Mouse (Mus musculus) cerebellum, adult (tissue): ENCODE results near the gene Ift172.

ENCODE experiments used
- ATAC-seq: cut with Nextera tagmentation; 2 replicates; pipeline ENCODE4 v1.9.2; 2017; ENCODE audit warnings: mild to moderate bottlenecking, moderate library complexity, mixed read lengths; ENCODE audit not compliant: insufficient number of reproducible peaks, low FRiP score, low TSS enrichment

Gene Ift172

DNA sequence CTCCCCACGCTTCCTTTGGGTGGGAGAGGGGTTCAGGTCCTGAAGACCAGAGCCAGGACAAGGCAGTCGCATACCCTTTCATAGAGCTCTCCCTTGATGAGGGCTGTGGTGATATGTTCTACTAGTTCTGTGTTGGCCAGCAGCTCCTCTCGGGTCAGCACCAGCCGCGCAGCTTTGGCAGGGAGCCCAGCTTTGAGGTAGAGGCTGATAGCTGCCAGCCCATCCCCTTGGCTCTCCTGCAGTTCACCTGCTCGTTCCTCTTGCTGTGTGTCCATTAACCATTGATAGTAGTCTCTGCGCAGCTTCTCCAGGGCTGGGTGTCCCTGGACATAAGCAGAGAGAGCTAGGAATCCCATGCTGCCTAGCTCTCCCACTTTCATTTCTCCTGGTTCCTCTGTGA, 24.8 kb downstream of the Ift172 start:
- ATAC-seq, result no peak

DNA sequence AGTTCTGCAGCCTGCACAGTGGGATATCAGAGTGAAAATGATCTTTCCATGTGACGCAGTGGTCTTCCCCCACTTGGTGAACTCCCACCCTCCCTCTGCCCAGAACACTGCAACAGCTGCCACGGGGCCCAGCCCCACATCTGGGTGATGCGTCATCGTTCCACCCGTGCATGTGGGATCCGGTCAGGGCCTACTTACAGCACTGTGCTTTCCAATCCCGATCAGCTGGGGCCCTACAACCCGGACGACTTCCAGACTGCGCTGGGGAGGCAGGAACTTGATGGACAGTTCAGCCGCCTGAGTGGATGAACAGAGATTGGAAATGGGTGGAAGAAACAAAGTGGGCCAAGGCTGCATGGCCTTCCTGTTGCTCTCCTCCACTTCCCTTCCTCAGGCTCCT, 33.3 kb downstream of the Ift172 start:
- ATAC-seq, result no peak

DNA sequence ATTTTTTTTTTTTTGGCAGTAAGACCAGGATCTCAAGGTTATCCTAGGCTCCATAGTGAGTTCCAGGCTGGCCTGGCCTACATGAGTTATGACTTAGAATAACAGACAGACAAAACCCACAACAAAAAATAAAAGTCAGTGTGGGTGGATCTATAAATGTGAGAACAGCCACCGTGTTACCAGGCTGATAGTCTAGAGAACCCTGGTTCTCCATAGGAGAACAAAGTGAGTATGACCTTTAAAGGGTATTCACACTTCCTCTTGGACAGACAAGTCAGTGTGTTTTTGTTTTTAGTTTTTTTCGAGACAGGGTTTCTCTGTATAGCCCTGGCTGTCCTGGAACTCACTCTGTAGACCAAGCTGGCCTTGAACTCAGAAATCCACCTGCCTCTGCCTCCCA, 34.9 kb downstream of the Ift172 start:
- ATAC-seq, result no peak

- no peak for ATAC-seq
Observed at GRCm38 (mm10) chr5:31255381-31255780, 35.5 kb downstream of the Ift172 start.

GRCm38 (mm10) chr5:31254901-31255300, 36.0 kb downstream of the Ift172 start:
- no peak for ATAC-seq

DNA sequence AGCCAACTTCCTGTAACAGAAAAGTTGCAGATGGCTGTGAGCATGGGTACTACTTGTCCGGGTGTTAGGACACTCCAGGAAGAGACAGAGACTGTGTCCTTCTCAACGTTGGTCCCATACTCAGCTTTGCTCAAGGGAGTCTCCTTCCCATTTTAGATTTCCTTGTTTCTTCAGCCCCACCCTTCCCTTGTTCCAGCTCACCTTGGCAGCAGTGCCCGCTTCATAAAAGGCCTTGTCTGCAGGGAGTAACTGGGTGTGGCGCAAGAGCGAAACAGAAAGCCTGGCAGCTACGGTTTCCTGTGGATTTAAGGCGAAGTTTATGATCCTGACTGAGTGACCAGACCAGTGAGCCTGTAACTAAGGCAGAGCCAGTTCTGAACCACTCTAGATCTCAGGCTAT, 36.5 kb downstream of the Ift172 start:
- no peak for ATAC-seq

DNA sequence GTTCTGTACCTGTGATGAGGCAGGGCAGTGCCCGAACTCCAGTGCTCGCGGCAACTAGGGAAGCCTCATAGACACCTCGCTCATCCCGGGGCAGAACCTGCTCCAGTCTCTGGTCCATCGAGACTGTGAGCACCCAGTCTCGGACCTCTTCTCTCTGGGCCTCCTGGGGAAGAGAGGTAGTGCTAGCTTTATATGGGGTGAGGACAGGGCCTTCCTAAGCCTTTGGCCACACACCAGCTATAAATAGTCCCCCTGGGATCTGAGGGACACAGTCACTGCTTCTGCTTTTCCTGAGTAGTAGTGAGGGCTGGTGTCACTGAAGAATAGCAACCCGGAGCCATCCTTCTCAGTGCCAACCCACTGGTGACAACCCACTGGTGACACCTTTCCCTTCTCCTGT, 37.1 kb downstream of the Ift172 start:
- no peak for ATAC-seq

DNA sequence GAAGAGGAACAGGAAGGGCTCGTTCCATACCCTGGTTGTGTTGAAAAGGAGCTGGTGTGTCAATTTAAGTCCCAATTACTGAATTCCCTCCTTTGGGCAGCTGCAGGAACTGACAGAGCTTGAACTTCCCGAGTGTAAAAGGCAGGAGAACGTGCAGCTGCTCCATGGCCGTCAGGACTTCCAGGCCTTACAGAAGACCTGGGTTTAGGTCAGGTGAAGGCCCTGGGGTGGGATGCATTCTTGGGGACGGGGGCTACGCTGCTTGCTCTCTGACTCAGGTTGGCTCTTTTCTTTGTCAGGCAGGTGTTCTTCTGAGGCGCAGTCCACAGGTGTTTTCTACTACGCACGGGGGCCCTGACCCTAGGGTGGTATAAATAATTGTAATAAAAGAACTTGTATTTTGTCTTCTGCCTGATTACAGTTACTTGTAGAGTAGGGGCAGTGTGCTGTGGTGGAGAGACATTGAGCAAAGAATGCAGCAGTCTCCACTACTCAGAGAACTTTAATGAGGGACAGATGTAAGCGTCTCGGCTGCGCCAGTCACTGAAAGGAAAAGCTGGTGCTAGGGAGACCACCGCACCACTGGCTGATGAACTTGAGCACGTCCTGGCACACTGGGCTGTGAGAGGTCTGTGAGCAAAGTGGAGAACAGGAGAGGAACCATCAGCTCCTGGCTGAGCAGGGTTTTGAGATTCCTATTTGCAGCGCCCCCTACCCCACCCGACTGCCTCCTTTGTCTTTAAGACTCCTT, 37.9 kb downstream of the Ift172 start:
- no peak for ATAC-seq

DNA sequence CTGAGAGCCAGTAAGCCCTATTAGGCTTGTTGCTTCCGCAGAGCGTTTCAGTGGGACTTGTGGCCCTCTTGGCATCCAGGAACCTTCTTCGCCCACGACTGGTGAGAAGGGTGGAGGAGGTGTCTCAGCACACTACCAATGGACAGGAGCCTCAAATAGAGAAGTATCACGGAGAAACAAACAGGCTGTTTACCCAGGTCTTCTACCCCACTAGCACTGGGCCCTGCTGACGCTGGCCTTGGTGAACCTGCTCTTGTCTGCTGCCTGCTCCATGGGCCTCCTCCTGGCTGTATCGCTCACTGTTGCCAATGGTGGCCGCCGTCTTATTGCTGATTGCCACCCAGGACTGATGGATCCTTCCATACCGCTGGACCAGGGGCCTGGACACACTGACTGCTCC, 38.8 kb downstream of the Ift172 start:
- ATAC-seq, result no peak

DNA sequence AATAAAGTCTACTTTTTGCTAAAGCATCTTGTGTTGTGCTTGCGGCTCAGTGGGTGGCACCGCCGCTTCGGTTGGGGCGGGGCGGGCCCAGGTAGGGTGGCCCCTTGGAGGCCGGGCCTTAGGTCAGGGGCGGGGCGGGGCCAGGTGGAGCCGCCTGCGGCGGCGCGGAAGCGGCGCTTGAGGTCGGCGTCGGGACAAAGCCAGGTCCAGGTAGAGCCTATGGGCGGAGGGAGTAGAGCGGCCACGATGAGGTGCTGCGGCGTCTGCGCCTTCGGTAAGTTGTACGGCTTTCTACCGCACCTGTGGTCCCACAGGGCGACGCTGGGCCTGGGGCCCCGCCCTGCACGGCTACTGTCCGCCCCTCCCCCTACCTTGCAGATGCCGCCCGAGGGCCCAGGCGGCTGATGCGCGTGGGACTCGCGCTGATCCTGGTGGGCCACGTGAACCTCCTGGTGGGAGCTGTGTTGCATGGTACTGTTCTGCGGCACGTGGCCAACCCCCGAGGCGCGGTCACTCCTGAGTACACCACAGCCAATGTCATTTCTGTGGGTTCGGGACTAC, 39.3 kb downstream of the Ift172 start, which contains the start of gene Krtcap3:
Krtcap3 (plus strand) TSS at position 151 of the 561 bp plus-strand sequence.
- ATAC-seq, result peak; percentile 54; the same call in 1 of the 2 replicates

- no peak for ATAC-seq
Observed at GRCm38 (mm10) chr5:31250716-31251115, 40.2 kb downstream of the Ift172 start.

DNA sequence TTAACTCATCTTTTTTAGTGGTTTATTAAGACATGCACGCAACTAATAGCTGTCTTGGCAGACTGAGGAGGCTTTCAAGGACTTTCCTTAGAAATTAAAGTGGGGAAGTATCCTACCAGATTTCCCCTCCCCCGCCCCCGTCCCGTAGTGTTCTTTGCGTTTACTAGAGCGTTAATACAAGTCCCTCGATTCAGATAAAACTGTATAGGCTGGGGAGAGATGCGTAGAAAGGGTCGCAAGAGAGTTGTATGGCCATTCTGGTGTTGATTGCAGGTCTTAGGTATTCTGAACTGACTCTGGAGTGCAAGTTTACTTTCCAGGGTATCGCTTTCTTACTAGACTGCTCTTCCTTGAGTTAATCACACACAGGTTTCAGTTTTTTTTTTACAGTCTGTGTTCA, 48.7 kb downstream of the Ift172 start:
- no peak for ATAC-seq

DNA sequence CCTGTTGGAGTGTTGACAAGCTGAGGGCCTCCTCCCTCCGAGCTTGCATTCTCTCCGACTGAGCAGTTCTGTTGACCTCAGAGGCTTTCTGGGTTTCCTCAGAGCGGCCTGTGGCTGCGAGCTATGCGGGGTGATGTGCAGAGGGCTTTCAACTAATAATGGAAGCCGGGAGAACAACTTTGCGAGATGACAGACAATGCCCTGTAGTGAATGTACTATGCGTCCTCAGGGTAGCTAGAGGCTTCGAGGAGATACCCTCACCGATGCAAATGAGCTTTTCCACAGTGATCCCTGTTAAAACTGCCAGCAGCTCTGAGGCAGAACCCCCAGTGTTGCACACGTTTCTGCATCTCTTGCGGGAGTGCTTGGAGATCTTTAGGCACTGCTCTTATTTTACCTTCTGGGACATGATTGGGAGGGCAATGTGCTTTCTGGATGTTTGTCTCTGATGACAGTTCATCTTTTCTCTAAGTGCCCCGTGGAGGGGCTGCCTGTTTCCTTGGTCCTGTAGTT, 49.3 kb downstream of the Ift172 start:
- ATAC-seq, result no peak

DNA sequence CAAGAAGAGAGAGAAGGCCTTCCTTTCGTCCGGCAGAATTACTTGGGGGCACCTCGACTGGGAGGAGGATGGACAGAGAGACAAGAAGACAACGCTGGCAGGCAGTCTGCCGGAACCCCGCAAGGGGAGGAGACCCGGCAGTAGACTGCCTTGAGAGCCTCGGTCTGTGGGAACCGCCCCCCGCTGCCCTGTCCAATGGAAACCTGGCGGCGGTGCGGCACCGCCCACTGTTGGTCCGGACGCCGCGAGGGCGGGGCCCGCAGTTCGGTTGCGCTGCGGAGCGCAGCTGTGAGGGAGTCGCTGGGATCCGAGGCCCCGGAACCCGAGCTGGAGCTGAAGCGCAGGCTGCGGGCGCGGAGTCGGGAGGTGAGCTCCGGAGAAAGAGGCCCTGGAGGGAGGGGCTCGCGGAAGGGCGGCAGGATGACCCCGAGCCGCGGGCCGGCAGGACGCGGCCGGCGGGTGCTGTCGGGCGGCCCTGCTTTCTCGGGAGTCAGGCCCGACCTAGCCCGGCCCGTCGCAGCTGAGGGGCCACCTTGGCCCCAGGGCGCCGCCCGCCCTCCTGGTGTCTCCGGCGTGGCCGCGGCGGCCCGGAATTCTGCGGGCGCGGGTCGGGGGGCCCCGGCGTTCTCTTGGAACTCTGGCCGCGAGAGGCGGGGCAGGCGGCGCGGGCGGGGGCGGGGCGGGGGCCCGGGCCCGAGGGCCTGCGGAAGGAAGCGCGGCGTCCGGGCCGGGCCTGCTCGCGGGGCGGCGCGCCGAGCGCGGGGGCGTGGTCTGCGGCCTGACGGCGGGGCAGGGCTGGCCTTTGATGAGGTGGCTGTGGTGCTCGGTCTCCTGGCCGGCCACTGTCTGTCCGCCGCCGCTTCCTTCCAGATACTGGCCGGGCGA, 50.0 kb downstream of the Ift172 start, which contains the start of the genes Nrbp1 and Gm9970:
Nrbp1 (plus strand) TSS at position 228 of the 885 bp plus-strand sequence.
Gm9970 (minus strand) TSS at position 596 of the 885 bp plus-strand sequence.
- peak; percentile 96 for ATAC-seq

- no peak for ATAC-seq
Observed at GRCm38 (mm10) chr5:31226641-31227040, 64.3 kb downstream of the Ift172 start.

DNA sequence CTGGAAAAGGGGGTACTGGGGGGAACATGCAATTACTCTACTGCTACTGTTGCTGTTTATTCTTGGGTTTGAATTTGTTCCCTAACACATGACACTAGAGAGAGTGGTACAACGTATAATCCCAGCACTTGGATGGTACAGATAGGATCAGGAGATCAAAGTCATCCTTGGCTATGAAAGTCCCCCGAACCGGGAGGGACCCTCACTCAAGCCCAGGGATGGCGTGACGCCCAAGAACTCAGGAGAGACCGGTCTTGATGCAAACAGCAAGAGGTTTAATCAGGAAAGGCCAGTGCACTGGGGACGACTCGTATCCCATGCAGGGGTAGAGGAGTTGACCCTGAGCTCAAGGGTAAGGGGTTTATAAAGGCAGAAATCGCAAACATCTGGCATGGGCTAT, 68.2 kb downstream of the Ift172 start:
- ATAC-seq, result no peak

DNA sequence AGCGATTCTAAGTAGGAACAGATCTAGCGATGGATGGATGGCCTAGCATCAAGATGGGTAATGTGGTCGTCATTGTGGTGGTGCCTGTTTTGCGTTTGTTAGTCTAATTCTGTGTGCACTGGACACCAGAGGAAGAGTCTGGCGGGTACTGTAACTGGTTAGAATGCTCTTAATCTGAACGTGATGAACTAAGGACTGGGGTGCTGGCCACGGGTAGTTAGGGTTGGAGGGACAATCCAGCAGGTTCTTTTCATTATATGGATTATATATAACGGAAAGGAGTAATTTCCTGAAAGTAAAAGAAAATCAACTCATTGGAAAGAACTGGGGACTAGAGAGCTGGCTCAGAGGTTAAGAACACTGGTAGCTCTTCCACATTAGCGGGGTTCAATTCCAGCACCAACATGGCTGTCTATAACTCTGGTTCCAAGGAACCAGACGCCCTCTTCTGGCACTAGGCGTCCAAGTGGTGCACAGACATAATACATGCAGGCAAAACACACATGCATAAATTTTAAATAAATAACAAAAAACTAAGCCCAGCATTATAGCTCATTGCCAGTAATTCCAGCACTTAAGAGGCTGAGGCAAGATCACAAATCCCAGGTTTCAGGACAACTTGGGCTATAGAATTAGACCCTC, 69.5 kb downstream of the Ift172 start:
- no peak for ATAC-seq

- peak; percentile 92 for ATAC-seq
Observed at GRCm38 (mm10) chr5:31220448-31221303, 70.2 kb downstream of the Ift172 start, which contains the start of gene Ppm1g. TSS of gene Ppm1g (minus strand) at chr5:31220687.

DNA sequence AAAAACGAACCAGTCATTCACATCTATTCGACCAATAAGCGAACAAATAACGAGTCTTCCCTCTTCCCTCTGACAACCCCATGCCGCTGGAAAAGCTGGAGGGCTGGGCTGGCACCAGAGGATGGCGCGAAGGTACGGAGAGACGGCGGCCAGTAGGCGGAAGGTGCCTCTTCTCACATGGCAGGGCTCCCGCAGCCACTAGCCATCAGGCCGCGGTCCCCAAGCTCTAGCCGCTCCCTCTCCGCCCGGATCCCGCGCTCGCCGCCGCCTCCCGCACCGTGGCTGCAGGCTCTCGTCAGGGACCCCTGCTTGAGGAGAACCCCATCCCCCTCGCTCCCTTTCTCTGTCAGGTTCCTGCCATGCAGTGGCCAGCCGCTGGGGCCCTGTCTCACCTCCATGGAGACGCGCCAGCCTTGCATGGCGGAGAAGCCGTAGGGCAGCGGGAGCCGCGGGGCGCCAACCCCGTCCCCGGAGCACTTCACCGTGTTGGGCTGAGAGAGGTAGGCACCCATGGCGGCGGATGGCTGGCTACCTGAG, 70.9 kb downstream of the Ift172 start:
- ATAC-seq, result peak; percentile 56
